Mouse (Mus musculus): Measurements from ENCODE around the gene Il2. TPM values are rescaled to one million over a fixed set of nuclear protein-coding genes. Genes with fewer than 3 reads are reported as not detected.

Il2 gene
- polyA plus RNA-seq, 2 experiments: 0.03 to 0.09 TPM

- Histone ChIP-seq H3K27me3 (ENCODE audit: control insufficient read depth, insufficient read depth, low read length) (no peaks in the 10 kb centered on the region), H3K27ac (no peak overlapping the region), H3K36me3 (replicated peaks; ENCODE audit: control insufficient read depth, insufficient read depth, low read depth) (no peaks in the 10 kb centered on the region), H3K4me3 (ENCODE audit: insufficient read depth in 1 of 2, low read depth in 2 of 2, low read length in 2 of 2) (no peak overlapping the region), H3K9ac (replicated peaks) (no peak overlapping the region), H3K9me3 (ENCODE audit: control insufficient read depth, low read length) (no peaks in the 10 kb centered on the region), H3K4me1 (replicated peaks; ENCODE audit: control insufficient read depth in 2 of 2, insufficient read depth in 2 of 2, low read length in 1 of 2) (peaks cover 15 to 32% of the 10 kb centered on the region in 2 experiments), H3K4me2 (ENCODE audit: low read depth) (no peak overlapping the region)
- no peak for DNase-seq (ENCODE audit: low read depth in 3 of 3, low spot score in 3 of 3)
- WGBS (ENCODE audit: insufficient replicate concordance): 64% methylated on average over 3 of the region's 3 CpGs
- no peak for ATAC-seq (ENCODE audit: insufficient read depth)
- TF ChIP-seq EP300 (IDR thresholded peaks at IDR 0.05; ENCODE audit: low read depth): no peak
- TF ChIP-seq CTCF (IDR thresholded peaks at IDR 0.05; ENCODE audit: low read depth): no peak
These were observed 32.5 kb upstream of the Il2 start for GRCm38 (mm10) chr3:37158246-37158645.

GRCm38 (mm10) chr3:37157082-37157481 is 31.3 kb upstream of the Il2 start:
- 17% methylated on average over 8 of the region's 8 CpGs for WGBS (ENCODE audit: insufficient replicate concordance)
- Histone ChIP-seq H3K9me3 (ENCODE audit: control insufficient read depth, low read length) (no peaks in the 10 kb centered on the region), H3K27me3 (ENCODE audit: control insufficient read depth, insufficient read depth, low read length) (no peaks in the 10 kb centered on the region), H3K4me1 (replicated peaks; ENCODE audit: control insufficient read depth in 2 of 2, insufficient read depth in 2 of 2, low read length in 1 of 2) (peaks cover 15 to 32% of the 10 kb centered on the region in 2 experiments), H3K27ac (peak overlapping the region; percentile 61), H3K9ac (replicated peaks) (no peak overlapping the region), H3K4me2 (ENCODE audit: low read depth) (peak overlapping the region; percentile 39), H3K4me3 (ENCODE audit: insufficient read depth in 1 of 2, low read depth in 2 of 2, low read length in 2 of 2) (no peak overlapping the region), H3K36me3 (replicated peaks; ENCODE audit: control insufficient read depth, insufficient read depth, low read depth) (no peaks in the 10 kb centered on the region)
- ATAC-seq (ENCODE audit: insufficient read depth) (peak; percentile 79), DNase-seq (ENCODE audit: low read depth in 3 of 3, low spot score in 3 of 3) (peak; percentile 43 to 50 (median 46))
- TF ChIP-seq CTCF (IDR thresholded peaks at IDR 0.05; ENCODE audit: low read depth) (no peak), EP300 (IDR thresholded peaks at IDR 0.05; ENCODE audit: low read depth) (no peak)

GRCm38 (mm10) chr3:37154396-37154795 is 28.6 kb upstream of the Il2 start:
- peak in 2 of 3 experiments; percentile 35 to 38 for DNase-seq (ENCODE audit: low read depth in 3 of 3, low spot score in 3 of 3)
- no peak overlapping the region for H3K27ac ChIP-seq

GRCm38 (mm10) chr3:37153004-37153403 is 27.2 kb upstream of the Il2 start:
- Histone ChIP-seq H3K4me2 (ENCODE audit: low read depth) (no peak overlapping the region), H3K27ac (no peak overlapping the region), H3K4me3 (ENCODE audit: insufficient read depth in 1 of 2, low read depth in 2 of 2, low read length in 2 of 2) (no peak overlapping the region), H3K36me3 (replicated peaks; ENCODE audit: control insufficient read depth, insufficient read depth, low read depth) (no peaks in the 10 kb centered on the region), H3K9me3 (ENCODE audit: control insufficient read depth, low read length) (no peaks in the 10 kb centered on the region), H3K4me1 (replicated peaks; ENCODE audit: control insufficient read depth in 2 of 2, insufficient read depth in 2 of 2, low read length in 1 of 2) (peaks cover 15 to 32% of the 10 kb centered on the region in 2 experiments), H3K27me3 (ENCODE audit: control insufficient read depth, insufficient read depth, low read length) (no peaks in the 10 kb centered on the region), H3K9ac (replicated peaks) (no peak overlapping the region)
- 56% methylated on average over 7 of the region's 7 CpGs for WGBS (ENCODE audit: insufficient replicate concordance)
- ATAC-seq (ENCODE audit: insufficient read depth) (no peak), DNase-seq (ENCODE audit: low read depth in 3 of 3, low spot score in 3 of 3) (no peak)
- TF ChIP-seq CTCF (IDR thresholded peaks at IDR 0.05; ENCODE audit: low read depth): no peak
- TF ChIP-seq EP300 (IDR thresholded peaks at IDR 0.05; ENCODE audit: low read depth): no peak

More at GRCm38 (mm10) chr3:37154396-37154795, 28.6 kb upstream of the Il2 start:
- H3K4me2 ChIP-seq (ENCODE audit: low read depth): peak overlapping the region; percentile 42
- TF ChIP-seq EP300 (IDR thresholded peaks at IDR 0.05; ENCODE audit: low read depth) (no peak), CTCF (IDR thresholded peaks at IDR 0.05; ENCODE audit: low read depth) (peak; percentile 32; the same call in 1 of the 2 replicates)
- H3K27me3 ChIP-seq (ENCODE audit: control insufficient read depth, insufficient read depth, low read length): no peaks in the 10 kb centered on the region
- 17% methylated on average over 7 of the region's 7 CpGs for WGBS (ENCODE audit: insufficient replicate concordance)
- no peaks in the 10 kb centered on the region for H3K9me3 ChIP-seq (ENCODE audit: control insufficient read depth, low read length)
- no peak overlapping the region for H3K9ac ChIP-seq (replicated peaks)
- H3K36me3 ChIP-seq (replicated peaks; ENCODE audit: control insufficient read depth, insufficient read depth, low read depth): no peaks in the 10 kb centered on the region
- H3K4me1 ChIP-seq (replicated peaks; ENCODE audit: control insufficient read depth in 2 of 2, insufficient read depth in 2 of 2, low read length in 1 of 2): peaks cover 15 to 32% of the 10 kb centered on the region in 2 experiments
- peak; percentile 74 for ATAC-seq (ENCODE audit: insufficient read depth)
- H3K4me3 ChIP-seq (ENCODE audit: insufficient read depth in 1 of 2, low read depth in 2 of 2, low read length in 2 of 2): no peak overlapping the region

- Histone ChIP-seq H3K4me2 (ENCODE audit: low read depth) (no peak overlapping the region), H3K9ac (replicated peaks) (no peak overlapping the region), H3K27ac (no peak overlapping the region), H3K4me1 (replicated peaks; ENCODE audit: control insufficient read depth in 2 of 2, insufficient read depth in 2 of 2, low read length in 1 of 2) (peaks cover 15 to 29% of the 10 kb centered on the region in 2 experiments), H3K36me3 (replicated peaks; ENCODE audit: control insufficient read depth, insufficient read depth, low read depth) (no peaks in the 10 kb centered on the region), H3K27me3 (ENCODE audit: control insufficient read depth, insufficient read depth, low read length) (no peaks in the 10 kb centered on the region), H3K4me3 (ENCODE audit: insufficient read depth in 1 of 2, low read depth in 2 of 2, low read length in 2 of 2) (no peak overlapping the region), H3K9me3 (ENCODE audit: control insufficient read depth, low read length) (no peaks in the 10 kb centered on the region)
- DNase-seq (ENCODE audit: low read depth in 3 of 3, low spot score in 3 of 3) (no peak), ATAC-seq (ENCODE audit: insufficient read depth) (no peak)
- 66% methylated on average over 10 of the region's 10 CpGs for WGBS (ENCODE audit: insufficient replicate concordance)
- no peak for TF ChIP-seq EP300 (IDR thresholded peaks at IDR 0.05; ENCODE audit: low read depth)
- no peak for TF ChIP-seq CTCF (IDR thresholded peaks at IDR 0.05; ENCODE audit: low read depth)
These were observed 26.5 kb upstream of the Il2 start for GRCm38 (mm10) chr3:37152274-37152673.
